Mouse (Mus musculus): ENCODE results near the gene Dph3. TPM values are rescaled to one million over a fixed set of nuclear protein-coding genes. Genes with fewer than 3 reads are reported as not detected.

The Dph3 gene
- polyA plus RNA-seq, 1 experiment from 2014 or later = 74.9 TPM

GRCm38 (mm10) chr14:32046357-32046756, 39.2 kb downstream of the Dph3 start:
- no peak overlapping the region for H3K4me3 ChIP-seq
- H3K9ac ChIP-seq = no peak overlapping the region
- H3K4me2 ChIP-seq = no peak overlapping the region
- H3K27ac ChIP-seq = no peak overlapping the region
- no peaks in the 10 kb centered on the region for H3K4me1 ChIP-seq
- H3K36me3 ChIP-seq = no peaks in the 10 kb centered on the region
- no peaks in the 10 kb centered on the region for H3K27me3 ChIP-seq
- no peak for ATAC-seq (ENCODE audit: borderline replicate concordance, extremely low read depth, low FRiP score, low TSS enrichment)
- WGBS = 63% methylated on average over 8 of the region's 8 CpGs
- no peaks in the 10 kb centered on the region for H3K9me3 ChIP-seq

- Histone ChIP-seq H3K4me2 (no peak overlapping the region), H3K27ac (no peak overlapping the region), H3K4me1 (no peaks in the 10 kb centered on the region), H3K9ac (no peak overlapping the region), H3K9me3 (no peaks in the 10 kb centered on the region), H3K4me3 (no peak overlapping the region), H3K36me3 (no peaks in the 10 kb centered on the region), H3K27me3 (no peaks in the 10 kb centered on the region)
- 30% methylated on average over 5 of the region's 5 CpGs for WGBS
- ATAC-seq (ENCODE audit: borderline replicate concordance, extremely low read depth, low FRiP score, low TSS enrichment) = no peak
Measured at GRCm38 (mm10) chr14:32042108-32042507, 43.4 kb downstream of the Dph3 start.

- H3K4me1 ChIP-seq = no peaks in the 10 kb centered on the region
- H3K9me3 ChIP-seq = no peaks in the 10 kb centered on the region
- H3K4me3 ChIP-seq = no peak overlapping the region
- no peak overlapping the region for H3K9ac ChIP-seq
- no peak overlapping the region for H3K4me2 ChIP-seq
- 73% methylated on average over 8 of the region's 8 CpGs for WGBS
- ATAC-seq (ENCODE audit: borderline replicate concordance, extremely low read depth, low FRiP score, low TSS enrichment) = no peak
- no peak overlapping the region for H3K27ac ChIP-seq
- H3K27me3 ChIP-seq = no peaks in the 10 kb centered on the region
- H3K36me3 ChIP-seq = no peaks in the 10 kb centered on the region
Measured at GRCm38 (mm10) chr14:32037661-32038252, 47.8 kb downstream of the Dph3 start.

- Histone ChIP-seq H3K4me2 (no peak overlapping the region), H3K27ac (no peak overlapping the region), H3K4me3 (no peak overlapping the region), H3K27me3 (no peaks in the 10 kb centered on the region), H3K9me3 (no peaks in the 10 kb centered on the region), H3K9ac (no peak overlapping the region), H3K36me3 (no peaks in the 10 kb centered on the region), H3K4me1 (no peaks in the 10 kb centered on the region)
- no peak for ATAC-seq (ENCODE audit: borderline replicate concordance, extremely low read depth, low FRiP score, low TSS enrichment)
- 56% methylated on average over 5 of the region's 5 CpGs for WGBS
Measured at GRCm38 (mm10) chr14:32036482-32036881, 49.0 kb downstream of the Dph3 start.

GRCm38 (mm10) chr14:32032522-32032921, 53.0 kb downstream of the Dph3 start:
- ATAC-seq (ENCODE audit: borderline replicate concordance, extremely low read depth, low FRiP score, low TSS enrichment) = no peak
- no peak overlapping the region for H3K4me3 ChIP-seq
- WGBS = 6% methylated on average over 4 of the region's 4 CpGs

More at GRCm38 (mm10) chr14:32032522-32032921, 53.0 kb downstream of the Dph3 start:
- H3K27me3 ChIP-seq = peaks cover 12% of the 10 kb centered on the region; the same call in 1 of the 2 replicates
- H3K4me1 ChIP-seq = peaks cover 14% of the 10 kb centered on the region
- H3K27ac ChIP-seq = no peak overlapping the region
- H3K36me3 ChIP-seq = no peaks in the 10 kb centered on the region
- no peak overlapping the region for H3K4me2 ChIP-seq
- H3K9ac ChIP-seq = no peak overlapping the region
- no peaks in the 10 kb centered on the region for H3K9me3 ChIP-seq

Other genes starting within 250 kb of the Dph3 start
- gene Galnt15, start 56.7 kb downstream of the Dph3 start, polyA plus RNA-seq (2015; fragmentation: Nextera tagmentation; extraction: Ambion mirVana) = 0.10 and 0.16 TPM in 2 replicates
- 19.0 and 20.9 TPM in 2 replicates for gene Oxnad1, start 355 bp downstream of the Dph3 start, polyA plus RNA-seq (2015; fragmentation: Nextera tagmentation; extraction: Ambion mirVana)
- not detected in 2 replicates for gene Msmb, start 56.3 kb upstream of the Dph3 start, polyA plus RNA-seq (2015; fragmentation: Nextera tagmentation; extraction: Ambion mirVana)
- 97.6 and 100 TPM in 2 replicates for gene Ncoa4, start 74.1 kb upstream of the Dph3 start, polyA plus RNA-seq (2015; fragmentation: Nextera tagmentation; extraction: Ambion mirVana)
- gene Timm23, start 116.2 kb upstream of the Dph3 start, polyA plus RNA-seq (2015; fragmentation: Nextera tagmentation; extraction: Ambion mirVana) = 252 and 264 TPM in 2 replicates
- gene Parg, start 116.2 kb upstream of the Dph3 start, polyA plus RNA-seq (2015; fragmentation: Nextera tagmentation; extraction: Ambion mirVana) = 37.9 and 39.7 TPM in 2 replicates
- 10.1 and 10.3 TPM in 2 replicates for gene Ogdhl, start 236.3 kb upstream of the Dph3 start, polyA plus RNA-seq (2015; fragmentation: Nextera tagmentation; extraction: Ambion mirVana)